Mouse (Mus musculus): ENCODE data around the gene Chit1. TPM values are rescaled to one million over a fixed set of nuclear protein-coding genes. Genes with fewer than 3 reads are reported as not detected.

Chit1 gene
- polyA plus RNA-seq (2012), result not detected in 2 replicates

- H3K9me3 ChIP-seq (ENCODE audit: control insufficient read depth, low read length), result no peaks in the 10 kb centered on the region
- H3K4me1 ChIP-seq (ENCODE audit: control insufficient read depth), result peaks cover 28% of the 10 kb centered on the region
- no peaks in the 10 kb centered on the region for H3K36me3 ChIP-seq (ENCODE audit: control insufficient read depth)
- H3K4me3 ChIP-seq (replicated peaks), result peak within 1 kb of the TSS; percentile 3
- TF ChIP-seq GATA1 (IDR thresholded peaks at IDR 0.05; ENCODE audit: low read length) (no peak), TAL1 (IDR thresholded peaks at IDR 0.05; ENCODE audit: low read length) (no peak)
- peaks cover 38% of the 10 kb centered on the region for H3K27me3 ChIP-seq (ENCODE audit: control insufficient read depth)
Measured at GRCm38 (mm10) chr1:134110979-134111378, at the start of gene Chit1. Chit1 (plus strand) TSS chr1:134111242.

- Histone ChIP-seq H3K4me1 (ENCODE audit: control insufficient read depth) (peaks cover 86% of the 10 kb centered on the region), H3K9me3 (ENCODE audit: control insufficient read depth, low read length) (peaks cover 8% of the 10 kb centered on the region; the same call in 1 of the 2 replicates), H3K4me3 (replicated peaks) (no peak overlapping the region), H3K27me3 (ENCODE audit: control insufficient read depth) (peaks cover 93% of the 10 kb centered on the region), H3K36me3 (ENCODE audit: control insufficient read depth) (no peaks in the 10 kb centered on the region)
- TF ChIP-seq TAL1 (IDR thresholded peaks at IDR 0.05; ENCODE audit: low read length) (no peak), GATA1 (IDR thresholded peaks at IDR 0.05; ENCODE audit: low read length) (no peak)
Measured at GRCm38 (mm10) chr1:134061915-134062314, 49.1 kb upstream of the Chit1 start.

GRCm38 (mm10) chr1:134062411-134063085 lies 48.5 kb upstream of the Chit1 start:
- peaks cover 86% of the 10 kb centered on the region for H3K4me1 ChIP-seq (ENCODE audit: control insufficient read depth)
- H3K36me3 ChIP-seq (ENCODE audit: control insufficient read depth), result no peaks in the 10 kb centered on the region
- TF ChIP-seq GATA1 (IDR thresholded peaks at IDR 0.05; ENCODE audit: low read length) (no peak), TAL1 (IDR thresholded peaks at IDR 0.05; ENCODE audit: low read length) (no peak)
- H3K27me3 ChIP-seq (ENCODE audit: control insufficient read depth), result peaks cover 95% of the 10 kb centered on the region
- H3K9me3 ChIP-seq (ENCODE audit: control insufficient read depth, low read length), result peaks cover 8% of the 10 kb centered on the region; the same call in 1 of the 2 replicates
- peak overlapping the region; percentile 6 for H3K4me3 ChIP-seq (replicated peaks)

GRCm38 (mm10) chr1:134063086-134063772 lies 47.8 kb upstream of the Chit1 start:
- H3K27me3 ChIP-seq (ENCODE audit: control insufficient read depth), result peaks cover 95% of the 10 kb centered on the region
- H3K4me1 ChIP-seq (ENCODE audit: control insufficient read depth), result peaks cover 85% of the 10 kb centered on the region
- peak overlapping the region; percentile 6 for H3K4me3 ChIP-seq (replicated peaks)
- H3K9me3 ChIP-seq (ENCODE audit: control insufficient read depth, low read length), result peaks cover 8% of the 10 kb centered on the region; the same call in 1 of the 2 replicates
- no peak for TF ChIP-seq GATA1 (IDR thresholded peaks at IDR 0.05; ENCODE audit: low read length)
- no peak for TF ChIP-seq TAL1 (IDR thresholded peaks at IDR 0.05; ENCODE audit: low read length)
- no peaks in the 10 kb centered on the region for H3K36me3 ChIP-seq (ENCODE audit: control insufficient read depth)

DNA sequence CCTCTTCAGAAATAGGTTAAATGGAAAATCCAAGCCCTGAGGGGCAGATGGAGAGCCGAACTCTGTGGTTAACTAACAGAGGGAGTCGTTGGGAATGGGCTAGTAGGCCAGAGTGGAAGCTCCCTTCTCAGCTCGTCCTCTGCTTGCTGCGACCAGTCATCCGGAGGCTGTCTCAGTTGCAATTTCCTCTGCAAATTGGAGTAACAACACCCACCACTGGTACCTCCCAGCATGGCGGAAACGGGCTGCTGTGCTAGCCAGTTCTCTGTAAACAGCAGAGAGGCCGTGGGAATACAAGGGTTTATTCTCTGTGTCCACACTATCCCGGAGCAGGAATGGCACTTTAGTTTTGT lies 47.3 kb upstream of the Chit1 start:
- peaks cover 94% of the 10 kb centered on the region for H3K27me3 ChIP-seq (ENCODE audit: control insufficient read depth)
- H3K4me3 ChIP-seq (replicated peaks), result no peak overlapping the region
- H3K36me3 ChIP-seq (ENCODE audit: control insufficient read depth), result no peaks in the 10 kb centered on the region
- peaks cover 83% of the 10 kb centered on the region for H3K4me1 ChIP-seq (ENCODE audit: control insufficient read depth)
- TF ChIP-seq TAL1 (IDR thresholded peaks at IDR 0.05; ENCODE audit: low read length) (no peak), GATA1 (IDR thresholded peaks at IDR 0.05; ENCODE audit: low read length) (no peak)
- H3K9me3 ChIP-seq (ENCODE audit: control insufficient read depth, low read length), result peaks cover 8% of the 10 kb centered on the region; the same call in 1 of the 2 replicates

DNA sequence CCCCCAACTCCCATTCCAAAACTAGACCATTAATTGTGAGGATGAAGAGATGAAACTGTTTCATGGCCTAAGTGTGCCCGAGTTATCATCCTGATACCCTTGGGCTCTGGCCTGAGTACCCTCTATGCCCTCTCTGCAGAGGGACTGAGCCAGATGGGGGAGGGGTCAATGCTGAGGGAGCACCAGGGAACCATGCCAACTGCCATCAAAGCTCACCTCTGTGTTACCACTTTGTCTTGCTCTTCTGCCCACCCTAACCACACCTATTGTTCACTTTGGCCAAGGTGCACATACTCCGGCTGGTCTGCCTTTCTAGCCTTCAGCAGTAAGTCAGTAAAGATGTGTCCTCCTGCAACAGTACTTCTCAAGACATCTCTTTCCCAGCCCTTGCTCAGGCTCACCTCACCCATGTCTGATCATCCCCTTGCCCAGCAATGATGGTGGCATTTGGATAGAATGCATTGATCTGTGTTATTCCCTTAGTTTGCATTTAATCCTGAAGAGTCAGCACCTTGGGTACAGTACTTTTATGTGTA lies 46.7 kb upstream of the Chit1 start:
- Histone ChIP-seq H3K36me3 (ENCODE audit: control insufficient read depth) (no peaks in the 10 kb centered on the region), H3K9me3 (ENCODE audit: control insufficient read depth, low read length) (peaks cover 8% of the 10 kb centered on the region; the same call in 1 of the 2 replicates), H3K4me3 (replicated peaks) (no peak overlapping the region), H3K27me3 (ENCODE audit: control insufficient read depth) (peaks cover 97% of the 10 kb centered on the region), H3K4me1 (ENCODE audit: control insufficient read depth) (peaks cover 80% of the 10 kb centered on the region)
- no peak for TF ChIP-seq GATA1 (IDR thresholded peaks at IDR 0.05; ENCODE audit: low read length)
- TF ChIP-seq TAL1 (IDR thresholded peaks at IDR 0.05; ENCODE audit: low read length), result no peak

DNA sequence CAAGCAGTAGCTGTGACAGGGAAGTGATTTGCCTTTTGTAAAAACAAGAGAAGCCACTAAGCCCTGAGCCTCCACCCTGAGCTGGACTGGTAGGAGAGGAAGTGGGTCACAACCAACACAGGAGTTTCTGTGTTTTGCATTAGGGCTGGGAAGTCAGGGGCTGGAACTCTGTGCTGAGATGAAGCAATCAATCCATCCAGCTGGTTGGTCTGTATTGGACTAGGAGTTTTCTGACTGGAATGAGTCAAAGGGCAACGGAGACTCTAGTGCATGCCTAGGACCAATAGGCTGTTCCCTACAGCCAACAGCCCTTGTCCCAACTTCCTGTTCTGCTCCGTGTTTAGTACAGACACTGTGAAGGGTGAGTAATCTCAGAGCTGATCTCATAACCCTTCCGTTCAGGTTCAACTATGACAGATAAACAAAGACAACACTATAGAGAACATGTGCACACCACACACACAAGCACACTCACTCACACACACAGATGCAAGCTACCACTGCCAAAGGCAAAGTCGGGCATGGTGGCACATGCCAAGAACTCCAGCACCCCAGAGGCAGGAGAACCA lies 45.7 kb upstream of the Chit1 start:
- Histone ChIP-seq H3K36me3 (ENCODE audit: control insufficient read depth) (no peaks in the 10 kb centered on the region), H3K27me3 (ENCODE audit: control insufficient read depth) (peaks cover 94% of the 10 kb centered on the region), H3K9me3 (ENCODE audit: control insufficient read depth, low read length) (peaks cover 8% of the 10 kb centered on the region; the same call in 1 of the 2 replicates), H3K4me3 (replicated peaks) (no peak overlapping the region), H3K4me1 (ENCODE audit: control insufficient read depth) (peaks cover 80% of the 10 kb centered on the region)
- TF ChIP-seq GATA1 (IDR thresholded peaks at IDR 0.05; ENCODE audit: low read length) (no peak), TAL1 (IDR thresholded peaks at IDR 0.05; ENCODE audit: low read length) (no peak)

DNA sequence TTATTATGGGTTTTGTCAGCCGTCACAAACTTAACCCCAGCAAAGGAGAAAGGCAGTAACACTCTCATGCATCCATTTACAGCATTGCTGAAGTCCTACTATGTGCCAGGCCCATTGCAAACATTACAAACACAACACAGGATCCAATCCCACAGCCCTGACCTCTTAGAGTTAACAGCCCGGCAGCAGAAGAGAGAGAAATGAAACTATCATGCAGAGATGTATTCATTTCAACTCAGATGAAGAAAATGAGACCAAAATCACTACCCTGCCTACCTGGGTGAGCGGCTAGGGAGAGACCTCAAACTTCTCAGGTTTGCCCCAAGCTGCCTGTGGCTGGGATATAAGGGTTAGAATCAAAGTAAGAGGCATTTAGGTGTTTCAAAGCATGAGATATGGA lies 44.5 kb upstream of the Chit1 start:
- Histone ChIP-seq H3K36me3 (ENCODE audit: control insufficient read depth) (peaks cover 11% of the 10 kb centered on the region), H3K4me1 (ENCODE audit: control insufficient read depth) (peaks cover 80% of the 10 kb centered on the region), H3K27me3 (ENCODE audit: control insufficient read depth) (peaks cover 83% of the 10 kb centered on the region), H3K9me3 (ENCODE audit: control insufficient read depth, low read length) (peaks cover 8% of the 10 kb centered on the region; the same call in 1 of the 2 replicates), H3K4me3 (replicated peaks) (no peak overlapping the region)
- no peak for TF ChIP-seq GATA1 (IDR thresholded peaks at IDR 0.05; ENCODE audit: low read length)
- TF ChIP-seq TAL1 (IDR thresholded peaks at IDR 0.05; ENCODE audit: low read length), result no peak

- H3K4me3 ChIP-seq (replicated peaks), result no peak overlapping the region
- peaks cover 80% of the 10 kb centered on the region for H3K4me1 ChIP-seq (ENCODE audit: control insufficient read depth)
- peaks cover 76% of the 10 kb centered on the region for H3K27me3 ChIP-seq (ENCODE audit: control insufficient read depth)
- peaks cover 16% of the 10 kb centered on the region for H3K36me3 ChIP-seq (ENCODE audit: control insufficient read depth)
- TF ChIP-seq TAL1 (IDR thresholded peaks at IDR 0.05; ENCODE audit: low read length) (no peak), GATA1 (IDR thresholded peaks at IDR 0.05; ENCODE audit: low read length) (no peak)
- H3K9me3 ChIP-seq (ENCODE audit: control insufficient read depth, low read length), result peaks cover 8% of the 10 kb centered on the region; the same call in 1 of the 2 replicates
Measured at GRCm38 (mm10) chr1:134067143-134067619, 43.9 kb upstream of the Chit1 start.
